Mouse (Mus musculus): ENCODE results near the gene Mrpl20.

- no peak for TF ChIP-seq CTCF (IDR thresholded peaks at IDR 0.05; ENCODE audit: control insufficient read depth, insufficient read depth, low read length)
- TF ChIP-seq POLR2A (IDR thresholded peaks at IDR 0.05; ENCODE audit: borderline replicate concordance, control insufficient read depth, low read depth, low read length): no peak
These were observed 14.9 kb downstream of the Mrpl20 start for GRCm38 (mm10) chr4:155817533-155817932.

All from bone marrow, adult 2 months (tissue).